Mouse (Mus musculus) kidney, postnatal 36 days (tissue): ENCODE results near the gene Armh1.
A peak's percentile ranks its signal among the peaks of the same experiment; 100 is the strongest.

ENCODE experiments used
- DNase-seq, 2 experiments: peaks; one replicate each; pipeline ENCODE4 v3.0.0; 2021 to 2022; ENCODE audit warnings: mixed read lengths in 2 of 2

Gene Armh1

DNA sequence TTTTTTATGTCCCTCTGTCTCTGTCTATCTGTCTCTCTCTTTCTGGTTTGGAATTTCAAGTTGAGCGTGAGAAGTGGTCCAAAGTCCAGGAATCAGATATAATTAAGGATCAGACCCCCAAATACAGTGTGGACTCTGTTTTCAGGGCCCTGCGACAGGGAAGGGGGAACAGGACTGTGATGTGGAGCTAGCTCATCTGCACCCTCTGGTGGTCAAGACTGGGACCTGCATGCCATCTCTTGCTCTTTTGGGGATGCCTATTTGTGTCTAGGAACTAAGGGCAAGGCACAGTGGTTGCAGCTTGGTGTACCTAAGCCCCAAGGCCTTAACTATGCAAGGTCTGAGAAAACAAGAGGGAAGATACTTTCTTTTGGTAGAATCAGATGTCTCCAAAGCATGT lies 15.4 kb upstream of the Armh1 start:
- peak; percentile 74 to 87 for DNase-seq

GRCm38 (mm10) chr4:117262987-117263386 lies 11.1 kb upstream of the Armh1 start:
- no peak for DNase-seq

GRCm38 (mm10) chr4:117262101-117262913 lies 10.4 kb upstream of the Armh1 start:
- peak in 1 of 2 experiments; percentile 49 for DNase-seq

GRCm38 (mm10) chr4:117261222-117261621 lies 9.3 kb upstream of the Armh1 start:
- no peak for DNase-seq

DNA sequence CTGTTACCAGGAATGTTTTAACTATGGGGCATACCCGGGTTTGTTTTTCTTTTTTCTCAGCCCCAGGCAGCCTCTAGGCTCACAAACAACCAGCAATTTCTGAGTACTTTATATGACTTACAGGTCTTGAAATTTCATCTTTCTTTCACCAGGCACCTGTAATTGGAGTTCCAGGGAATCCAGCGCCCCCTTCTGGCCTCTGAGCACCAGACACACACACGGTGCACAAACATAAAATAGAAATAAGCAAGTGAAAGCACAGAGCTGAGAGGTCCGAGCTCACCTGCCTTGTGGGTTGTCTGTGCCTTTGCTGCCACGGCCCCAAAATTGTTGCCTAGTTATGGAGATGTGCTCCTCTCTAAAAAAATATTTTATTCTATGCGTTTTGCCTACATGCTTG lies 8.0 kb upstream of the Armh1 start:
- peak in 1 of 2 experiments; percentile 45 for DNase-seq

- peak; percentile 56 to 71 for DNase-seq
Observed at GRCm38 (mm10) chr4:117254672-117255071, 2.7 kb upstream of the Armh1 start.

- DNase-seq = peak in 1 of 2 experiments; percentile 30
Observed at GRCm38 (mm10) chr4:117254017-117254627, 2.2 kb upstream of the Armh1 start.

GRCm38 (mm10) chr4:117253218-117254016 lies 1.5 kb upstream of the Armh1 start:
- DNase-seq = no peak

DNA sequence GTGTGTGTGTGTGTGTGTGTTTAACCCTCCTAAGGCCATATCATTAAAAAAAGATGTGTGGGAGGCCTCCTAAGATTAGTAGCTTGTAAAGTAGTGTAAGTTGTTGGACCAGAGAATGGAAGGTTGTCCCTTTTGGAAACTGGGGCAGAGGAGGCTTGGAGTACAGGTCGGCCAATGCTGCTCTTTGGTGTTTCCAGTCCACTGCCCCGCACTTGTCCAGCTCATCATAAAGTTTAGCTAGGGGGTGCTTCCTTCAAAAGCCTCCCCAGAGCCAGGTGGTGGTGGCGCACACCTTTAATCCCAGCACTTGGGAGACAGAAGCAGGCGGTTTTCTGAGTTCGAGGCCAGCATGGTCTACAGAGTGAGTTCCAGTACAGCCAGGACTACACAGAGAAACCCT lies 830 bp upstream of the Armh1 start:
- peak; percentile 58 to 76 for DNase-seq

DNA sequence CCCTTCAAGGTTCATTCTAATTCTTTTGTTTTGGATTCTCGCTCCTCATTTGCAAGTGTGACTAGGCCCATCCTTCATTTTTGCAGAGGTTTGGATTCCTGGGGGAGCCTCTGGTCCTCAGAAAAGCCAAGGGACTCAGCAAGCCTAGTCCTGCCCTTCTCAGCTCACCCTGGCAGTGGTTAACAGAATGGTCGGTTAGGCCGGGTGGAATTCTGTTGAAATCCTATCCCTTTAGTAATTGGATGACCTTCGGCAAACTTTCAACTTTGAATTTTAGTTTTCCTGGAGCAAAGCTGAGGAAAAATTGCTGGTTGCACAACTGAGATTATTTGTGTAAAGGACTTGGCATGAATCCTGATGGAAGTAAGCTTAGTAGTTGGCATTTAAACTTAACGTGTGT lies 426 bp upstream of the Armh1 start:
- peak; percentile 30 to 52 for DNase-seq

DNA sequence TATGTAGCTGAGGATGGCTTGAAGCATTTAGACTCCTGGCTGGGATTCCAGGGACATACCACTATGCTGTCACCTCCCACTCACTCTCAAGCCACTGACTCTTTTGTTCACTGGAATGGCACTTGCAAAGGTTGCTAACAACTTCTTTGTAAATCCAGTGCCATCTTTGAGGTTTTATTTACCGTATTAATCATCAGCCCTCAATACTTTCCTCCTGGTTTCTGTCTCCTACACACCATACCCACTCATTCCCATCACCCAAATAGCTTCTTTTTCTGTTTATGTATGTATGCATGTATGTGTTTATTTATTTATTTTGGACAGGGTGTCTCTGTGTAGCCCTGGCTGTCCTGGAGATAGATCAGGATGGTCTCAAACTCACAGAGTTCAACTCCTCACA lies 943 bp downstream of the Armh1 start:
- DNase-seq = no peak

- DNase-seq = peak; percentile 53 to 64
Observed at GRCm38 (mm10) chr4:117240867-117241266, 11.1 kb downstream of the Armh1 start.

GRCm38 (mm10) chr4:117239153-117239552 lies 12.8 kb downstream of the Armh1 start:
- peak; percentile 38 to 60 for DNase-seq

DNA sequence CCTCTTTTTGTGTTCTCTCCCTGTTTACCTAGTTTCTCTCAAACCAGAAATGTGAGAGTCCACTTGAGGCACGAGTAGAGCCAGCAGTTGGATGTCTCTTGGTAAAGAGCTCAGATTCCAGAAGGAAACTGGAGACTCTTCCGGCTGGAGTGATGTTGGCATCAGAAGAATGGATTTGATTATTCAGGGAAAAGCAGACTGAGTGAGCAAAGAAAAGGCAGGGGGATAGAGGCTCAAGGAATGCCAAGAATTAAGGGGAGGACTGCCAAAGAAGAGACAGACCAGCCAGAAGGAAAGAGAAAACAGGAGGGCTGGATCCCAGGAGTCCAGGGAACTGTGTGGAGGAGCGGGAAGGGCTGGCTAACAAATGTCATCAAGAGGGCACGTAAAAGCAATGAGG lies 16.1 kb downstream of the Armh1 start:
- no peak for DNase-seq

- DNase-seq = no peak
Observed at GRCm38 (mm10) chr4:117234166-117234741, 17.7 kb downstream of the Armh1 start.

- DNase-seq = no peak
Observed at GRCm38 (mm10) chr4:117231208-117231607, 20.7 kb downstream of the Armh1 start.

GRCm38 (mm10) chr4:117230331-117230730 lies 21.6 kb downstream of the Armh1 start:
- DNase-seq = peak in 1 of 2 experiments; percentile 48

GRCm38 (mm10) chr4:117229590-117229989 lies 22.3 kb downstream of the Armh1 start:
- no peak for DNase-seq

- DNase-seq = no peak
Observed at GRCm38 (mm10) chr4:117225250-117225649, 26.7 kb downstream of the Armh1 start.

DNA sequence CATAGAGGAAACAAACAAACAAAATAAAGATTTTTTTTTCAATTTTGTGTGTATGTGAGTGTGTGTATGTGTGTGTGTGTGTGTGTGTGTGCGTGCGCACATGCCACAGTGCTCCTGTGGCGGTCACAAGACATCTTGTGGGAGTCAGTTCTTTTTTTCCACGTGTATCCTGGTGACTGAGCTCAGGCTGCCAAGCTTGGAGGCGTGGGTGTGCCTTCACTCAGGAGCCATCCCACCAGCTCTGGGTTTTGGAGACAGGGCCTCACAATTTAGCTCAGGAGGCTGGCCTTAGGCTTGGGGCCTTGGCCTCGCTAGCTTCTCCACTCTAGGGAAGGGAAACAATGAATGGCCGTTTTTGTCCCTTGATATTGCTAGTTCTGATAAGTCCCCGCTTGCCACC lies 27.8 kb downstream of the Armh1 start:
- DNase-seq = no peak

- DNase-seq = no peak
Observed at GRCm38 (mm10) chr4:117223001-117223400, 28.9 kb downstream of the Armh1 start.

GRCm38 (mm10) chr4:117221836-117222235 lies 30.1 kb downstream of the Armh1 start:
- DNase-seq = no peak
